Mouse (Mus musculus): ENCODE measurements around the gene Kmt5a. TPM values are rescaled to one million over a fixed set of nuclear protein-coding genes. Genes with fewer than 3 reads are reported as not detected.
"Not testable (repeated sequence)": the region's sequence is repeated elsewhere in the genome, so short reads cannot be mapped to it uniquely, and the experiment has no call there.

Gene Kmt5a
- total RNA-seq, 1 experiment from 2014 or later: 78.3 TPM

DNA sequence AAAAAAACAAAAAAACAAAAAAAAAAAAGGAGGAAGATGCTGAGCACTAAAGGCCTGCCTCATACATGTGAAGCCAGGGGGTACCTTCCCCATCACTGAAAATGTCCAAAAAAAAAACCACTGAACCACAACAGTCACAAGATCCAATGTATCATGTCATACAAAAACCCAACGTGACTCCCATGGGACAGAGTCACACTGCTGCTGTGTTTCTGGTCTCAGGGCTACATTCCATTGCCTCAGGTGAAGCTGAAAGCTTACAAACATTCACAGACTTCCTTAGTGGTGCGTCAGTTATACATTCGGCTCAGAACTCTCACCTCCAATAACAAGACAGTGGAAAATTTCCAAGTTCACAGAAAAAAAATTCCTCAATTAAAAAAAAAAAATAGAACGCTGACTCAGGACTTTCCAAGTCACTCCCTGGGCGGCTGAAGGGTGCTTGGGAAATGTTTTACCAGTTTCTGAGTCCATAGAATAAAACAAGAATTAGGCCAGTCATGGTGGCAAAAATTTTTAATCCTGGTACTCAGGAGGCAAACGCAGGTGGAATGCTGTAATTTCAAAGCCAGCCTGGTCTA, 31.0 kb downstream of the Kmt5a start:
- ATAC-seq (replicated peaks; ENCODE audit: insufficient number of reproducible peaks, low FRiP score, low TSS enrichment, poor library complexity, severe bottlenecking): no peak

DNA sequence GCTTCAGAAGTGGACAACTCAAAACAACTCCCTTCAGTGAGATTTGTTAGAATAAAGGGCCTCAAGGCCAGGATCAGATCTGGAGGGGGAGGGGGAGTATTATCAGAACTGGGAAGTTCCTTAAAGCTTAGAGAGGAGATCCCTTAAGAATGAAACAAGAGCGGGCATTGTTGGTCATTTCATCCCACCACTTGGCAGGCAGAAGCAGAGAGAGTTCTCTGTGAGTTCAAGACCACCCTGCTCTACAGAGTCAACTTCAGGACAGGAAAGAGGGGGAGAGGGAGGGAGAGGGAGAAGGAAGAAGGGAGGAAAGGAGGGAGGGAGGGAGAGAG, 39.1 kb downstream of the Kmt5a start:
- no peak for ATAC-seq (replicated peaks; ENCODE audit: insufficient number of reproducible peaks, low FRiP score, low TSS enrichment, poor library complexity, severe bottlenecking)

DNA sequence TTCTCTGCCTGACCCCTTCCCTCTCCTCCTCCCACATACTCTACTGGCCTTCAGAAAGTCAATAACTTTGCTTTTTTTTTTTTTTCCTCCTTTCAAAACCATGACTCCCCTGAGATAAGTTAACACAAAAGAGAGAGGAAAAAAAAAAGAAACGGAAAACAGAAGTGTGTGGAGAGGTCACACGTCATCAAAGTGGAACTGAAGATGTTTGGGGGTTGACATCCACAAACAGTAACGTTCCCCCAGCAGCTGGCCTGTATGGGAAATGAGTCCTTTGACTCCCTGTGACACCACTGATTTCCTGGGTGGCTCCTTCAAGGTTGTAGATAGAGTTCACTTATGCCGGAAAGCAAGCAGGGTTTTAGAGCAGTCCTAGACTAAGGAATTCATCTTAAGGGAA, 40.4 kb downstream of the Kmt5a start:
- ATAC-seq (replicated peaks; ENCODE audit: insufficient number of reproducible peaks, low FRiP score, low TSS enrichment, poor library complexity, severe bottlenecking): peak; percentile 37

DNA sequence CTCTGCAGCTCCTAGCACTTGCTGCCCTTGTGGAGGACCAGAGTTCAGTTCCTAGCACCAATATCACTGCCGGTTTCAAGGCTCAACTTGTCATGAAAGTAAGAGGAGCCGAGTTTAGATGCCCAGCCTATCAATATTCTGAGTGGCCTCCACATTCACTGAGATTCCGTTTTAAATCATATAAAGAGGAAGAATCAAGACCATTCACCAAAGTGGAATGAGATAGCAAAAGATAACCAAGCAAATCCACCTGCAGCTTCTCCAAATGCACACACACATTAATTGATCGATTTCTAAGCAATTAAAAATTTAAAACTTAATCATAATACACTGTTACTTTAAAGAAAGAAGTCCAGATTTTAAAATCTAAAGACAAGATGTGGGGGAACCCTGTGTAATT, 42.0 kb downstream of the Kmt5a start:
- no peak for ATAC-seq (replicated peaks; ENCODE audit: insufficient number of reproducible peaks, low FRiP score, low TSS enrichment, poor library complexity, severe bottlenecking)

DNA sequence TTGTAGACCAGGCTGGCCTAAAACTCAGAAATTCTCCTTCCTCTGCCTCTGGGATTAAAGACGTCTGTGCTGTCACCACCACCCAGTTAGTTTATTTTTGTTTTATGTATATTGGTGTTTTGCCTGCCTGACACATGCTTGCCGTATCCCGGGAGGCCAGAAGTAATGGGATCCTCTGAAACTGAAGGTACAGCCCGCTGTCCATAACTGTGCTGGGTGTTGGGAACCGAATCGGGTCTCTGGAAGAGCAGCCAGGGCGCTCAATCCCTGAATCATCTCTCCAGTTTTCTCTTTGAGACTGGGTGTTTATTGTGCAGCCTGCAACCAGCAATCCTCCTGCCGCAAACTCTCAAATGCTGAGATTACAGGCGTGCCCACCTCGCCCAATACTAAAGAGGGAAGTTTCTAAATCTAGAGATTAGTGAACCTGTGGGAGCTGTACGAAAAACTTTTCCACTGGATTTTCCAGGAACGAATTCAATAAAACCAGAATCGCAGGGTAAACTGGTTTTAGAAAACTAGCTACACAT, 42.8 kb downstream of the Kmt5a start:
- no peak for ATAC-seq (replicated peaks; ENCODE audit: insufficient number of reproducible peaks, low FRiP score, low TSS enrichment, poor library complexity, severe bottlenecking)

DNA sequence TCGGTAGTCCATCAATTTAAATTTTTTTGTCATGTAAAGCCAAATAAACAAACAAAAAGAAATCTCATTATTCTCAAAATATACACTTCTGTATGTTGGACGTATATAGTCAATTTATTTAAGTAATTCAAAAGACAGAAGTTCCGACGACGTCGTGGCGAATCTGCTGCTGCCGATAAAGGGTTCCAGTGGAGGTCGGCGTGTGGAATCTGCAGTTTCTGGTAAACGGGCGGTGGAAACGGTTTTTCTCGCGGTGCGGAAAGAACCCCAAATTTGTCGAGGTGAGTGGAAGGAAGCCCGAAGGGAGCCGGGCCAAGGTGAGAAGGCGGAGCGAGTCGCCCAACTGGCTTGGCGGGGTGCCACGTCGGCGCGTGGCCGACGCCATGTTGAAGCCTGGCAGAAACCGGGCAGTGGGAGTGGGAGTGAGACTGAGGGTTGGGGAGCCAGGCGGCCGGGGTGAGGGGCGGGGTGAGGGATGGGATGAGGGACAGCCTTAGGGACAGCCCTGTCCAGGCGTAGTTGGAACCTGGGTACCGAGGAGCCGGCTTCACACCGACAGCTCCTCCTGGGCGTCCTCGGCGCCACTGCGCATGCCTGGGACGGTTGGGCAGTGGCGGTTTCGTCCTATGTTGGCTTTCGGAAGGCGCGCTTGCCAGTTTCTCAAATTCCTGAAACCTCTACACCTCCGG, 43.4 kb downstream of the Kmt5a start, which contains the start of gene Snrnp35:
Snrnp35 (plus strand) TSS at position 169 of the 689 bp plus-strand sequence.
- peak; percentile 64 for ATAC-seq (replicated peaks; ENCODE audit: insufficient number of reproducible peaks, low FRiP score, low TSS enrichment, poor library complexity, severe bottlenecking)

DNA sequence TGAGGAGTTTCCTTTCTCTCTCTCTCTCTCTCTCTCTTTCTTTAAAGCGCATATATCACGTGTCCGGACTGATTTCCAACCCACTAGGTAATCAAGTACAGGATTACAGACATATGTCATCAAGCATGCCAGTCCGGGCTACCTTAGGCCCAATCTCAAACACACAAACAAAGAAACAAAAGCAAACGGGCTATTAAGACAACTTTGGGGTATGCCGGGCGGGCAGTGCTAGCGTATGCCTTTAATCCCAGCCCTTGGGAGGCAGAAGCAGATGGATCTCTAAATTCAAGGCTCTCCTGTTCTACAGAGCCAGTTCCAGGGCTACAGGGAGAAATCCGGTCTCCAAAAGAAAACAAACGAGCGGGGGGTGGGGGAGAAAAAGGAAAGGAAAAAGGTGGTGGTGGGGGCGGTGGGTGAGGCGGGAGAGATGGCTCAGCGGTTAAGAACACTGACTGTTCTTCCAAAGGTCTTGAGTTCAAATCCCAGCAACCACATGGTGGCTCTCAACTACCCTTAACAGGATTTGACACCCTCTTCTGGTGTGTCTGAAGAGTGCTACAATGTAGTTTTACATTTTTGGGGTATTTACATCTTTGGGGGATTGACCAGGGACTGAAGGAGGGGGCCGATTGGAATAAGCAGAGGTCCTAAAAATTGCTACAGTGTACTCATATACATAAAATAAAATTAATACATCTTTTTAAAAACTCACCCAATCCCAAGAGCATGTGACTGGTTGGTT, 44.1 kb downstream of the Kmt5a start:
- ATAC-seq (replicated peaks; ENCODE audit: insufficient number of reproducible peaks, low FRiP score, low TSS enrichment, poor library complexity, severe bottlenecking): no peak

DNA sequence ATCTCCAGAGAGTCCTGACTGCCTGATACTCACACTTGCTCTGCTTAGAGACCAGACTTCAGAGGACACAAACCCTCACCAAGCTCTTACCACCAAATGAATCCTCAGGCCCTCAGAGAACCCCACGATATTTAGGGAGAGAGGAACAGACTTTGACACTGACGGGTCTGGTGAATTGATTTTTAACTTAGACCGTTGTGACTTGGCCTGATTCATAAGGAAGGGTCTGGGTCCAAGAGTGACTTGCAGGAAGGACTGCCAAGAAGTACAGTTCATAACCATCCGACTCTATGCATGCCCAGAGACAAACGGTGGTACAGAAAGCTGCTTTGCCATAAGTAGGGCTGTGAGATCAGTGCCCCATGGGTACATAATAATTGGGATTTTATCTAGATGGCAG, 45.9 kb downstream of the Kmt5a start:
- no peak for ATAC-seq (replicated peaks; ENCODE audit: insufficient number of reproducible peaks, low FRiP score, low TSS enrichment, poor library complexity, severe bottlenecking)

DNA sequence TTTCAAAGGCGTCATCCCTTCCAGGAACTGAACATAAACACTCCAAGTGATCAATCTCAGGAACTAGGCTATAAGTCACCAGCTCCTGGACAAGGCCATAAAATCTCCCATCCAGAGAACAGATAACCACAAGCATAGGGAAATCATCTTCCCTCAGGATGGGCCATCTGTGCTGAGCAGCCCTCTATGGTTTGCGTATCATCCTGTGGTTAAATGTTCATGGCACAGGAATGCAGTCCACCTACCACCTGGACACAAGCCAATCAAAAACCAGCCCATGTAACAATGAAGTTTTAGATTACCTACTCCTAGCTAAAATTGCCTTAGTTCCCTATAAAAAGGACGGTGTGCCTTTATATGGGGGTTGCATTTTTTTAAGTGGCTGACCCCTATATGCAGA, 49.2 kb downstream of the Kmt5a start:
- ATAC-seq (replicated peaks; ENCODE audit: insufficient number of reproducible peaks, low FRiP score, low TSS enrichment, poor library complexity, severe bottlenecking): no peak

DNA sequence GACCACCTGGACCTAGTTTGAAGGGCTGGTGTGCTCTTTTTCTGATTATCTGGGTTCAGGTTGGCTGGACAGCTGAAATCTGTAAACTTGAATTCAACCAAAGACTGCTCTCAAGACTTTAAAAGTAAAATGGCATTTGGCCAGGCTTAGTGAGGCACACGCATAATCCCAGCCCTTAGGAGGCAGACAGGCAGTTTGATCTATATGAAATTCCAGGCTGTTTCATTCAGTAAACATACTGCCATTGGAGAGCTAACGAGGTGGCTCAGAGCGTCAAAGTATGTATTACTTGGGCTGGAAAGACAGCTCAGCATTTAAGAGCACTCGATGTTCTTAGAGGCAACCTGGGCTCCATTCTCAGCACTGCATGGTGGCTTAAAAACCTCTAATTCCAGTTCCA, 52.0 kb downstream of the Kmt5a start:
- no peak for ATAC-seq (replicated peaks; ENCODE audit: insufficient number of reproducible peaks, low FRiP score, low TSS enrichment, poor library complexity, severe bottlenecking)

DNA sequence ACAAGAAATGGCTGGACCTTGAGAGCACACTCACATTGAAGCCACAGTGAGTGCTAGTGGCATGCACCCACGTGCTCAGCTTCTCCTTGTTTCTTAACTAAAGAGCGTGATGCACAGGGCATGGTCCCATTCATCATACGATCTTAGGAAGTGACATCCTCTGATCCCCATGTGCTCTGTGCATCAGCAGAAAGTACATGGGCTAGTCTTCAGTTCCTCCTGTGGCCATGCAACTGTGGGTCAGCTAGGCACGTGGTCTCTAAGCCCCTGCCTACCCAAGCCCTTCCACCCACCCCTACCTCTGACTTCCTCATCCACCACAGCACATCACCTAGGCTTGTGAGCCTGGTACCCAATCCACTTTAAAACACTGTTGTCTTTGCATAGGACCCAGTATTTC, 52.9 kb downstream of the Kmt5a start:
- ATAC-seq (replicated peaks; ENCODE audit: insufficient number of reproducible peaks, low FRiP score, low TSS enrichment, poor library complexity, severe bottlenecking): peak; percentile 60

DNA sequence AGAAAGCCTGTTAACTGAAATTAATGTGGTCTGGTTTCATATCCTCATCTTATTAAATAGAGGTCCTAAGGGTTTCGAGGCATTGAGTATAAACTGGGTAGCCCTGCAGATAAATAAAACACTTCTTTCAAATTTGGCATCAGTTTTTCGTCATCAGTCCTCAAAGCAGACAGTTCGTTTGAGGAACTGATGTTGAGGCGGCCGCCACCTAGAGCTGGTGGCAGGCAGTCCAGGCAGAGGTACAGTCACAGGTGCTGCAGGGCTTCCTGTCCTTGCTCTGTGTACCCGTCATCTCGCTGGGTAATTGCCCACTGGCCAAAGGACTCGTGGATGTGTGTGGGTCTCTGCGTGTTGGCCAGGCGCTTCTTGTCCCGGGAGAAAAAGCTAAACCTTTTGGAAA, 53.7 kb downstream of the Kmt5a start:
- peak; percentile 54 for ATAC-seq (replicated peaks; ENCODE audit: insufficient number of reproducible peaks, low FRiP score, low TSS enrichment, poor library complexity, severe bottlenecking)

DNA sequence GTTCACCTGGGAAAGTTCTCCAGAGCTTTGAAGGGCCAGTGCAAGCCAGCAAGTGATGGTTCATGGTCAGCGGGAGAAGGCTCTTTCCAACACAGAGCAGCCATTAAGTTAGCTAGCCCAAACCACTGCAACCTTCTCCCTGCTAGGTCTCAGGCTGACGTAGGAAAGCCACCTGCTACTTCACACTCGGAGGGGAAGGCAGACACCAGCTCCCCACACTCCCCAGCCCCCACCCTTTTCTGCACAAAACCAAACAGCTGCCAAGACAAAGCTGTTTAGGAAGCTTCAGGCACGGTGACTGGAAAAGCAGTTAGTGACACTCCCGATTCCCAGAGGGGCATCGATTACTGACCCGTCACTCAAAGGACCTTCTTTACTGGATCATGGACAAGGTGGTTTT, 55.8 kb downstream of the Kmt5a start:
- ATAC-seq (replicated peaks; ENCODE audit: insufficient number of reproducible peaks, low FRiP score, low TSS enrichment, poor library complexity, severe bottlenecking): no peak

DNA sequence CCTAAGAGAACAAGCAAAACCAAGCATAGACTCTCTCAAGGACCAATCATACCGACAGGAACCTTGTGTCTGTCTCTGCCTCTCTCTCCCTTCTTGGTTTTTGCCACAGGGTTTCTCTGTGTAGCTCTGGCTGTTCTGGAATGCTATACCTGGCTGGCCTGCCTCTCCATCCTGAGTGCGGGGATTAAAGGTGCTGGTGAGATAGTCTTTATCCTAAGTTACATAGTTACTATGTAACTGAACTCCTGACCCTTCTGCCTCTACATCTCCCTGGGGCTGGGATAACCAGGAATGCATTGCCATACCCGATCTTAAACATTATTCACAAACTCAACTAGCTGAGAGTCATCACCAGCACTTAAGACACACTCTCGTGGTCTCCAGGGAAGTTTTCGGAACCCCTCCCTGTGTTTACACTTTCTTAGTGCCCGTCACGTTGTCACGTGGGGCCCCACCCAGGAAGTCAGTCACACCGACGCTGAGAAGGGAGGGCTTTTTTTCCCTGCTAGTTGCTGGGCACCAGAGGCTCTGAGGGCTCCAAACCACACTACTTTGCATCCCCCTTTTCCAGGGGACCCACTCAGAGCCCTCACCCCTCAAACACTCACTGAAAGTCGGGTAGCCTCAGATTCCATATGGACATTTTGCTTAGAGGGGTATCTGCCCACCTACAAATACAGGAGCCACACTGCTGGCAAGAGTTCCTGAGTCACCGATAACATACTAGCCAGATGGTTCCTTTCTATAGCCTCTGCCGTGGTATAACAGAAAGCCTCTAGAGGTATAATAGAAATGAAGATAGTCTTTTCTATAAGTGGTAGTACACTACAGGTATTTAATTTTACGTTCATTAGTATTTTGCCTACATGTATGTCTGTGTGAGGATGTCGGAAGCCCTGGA, 57.1 kb downstream of the Kmt5a start:
- peak; percentile 63 for ATAC-seq (replicated peaks; ENCODE audit: insufficient number of reproducible peaks, low FRiP score, low TSS enrichment, poor library complexity, severe bottlenecking)

DNA sequence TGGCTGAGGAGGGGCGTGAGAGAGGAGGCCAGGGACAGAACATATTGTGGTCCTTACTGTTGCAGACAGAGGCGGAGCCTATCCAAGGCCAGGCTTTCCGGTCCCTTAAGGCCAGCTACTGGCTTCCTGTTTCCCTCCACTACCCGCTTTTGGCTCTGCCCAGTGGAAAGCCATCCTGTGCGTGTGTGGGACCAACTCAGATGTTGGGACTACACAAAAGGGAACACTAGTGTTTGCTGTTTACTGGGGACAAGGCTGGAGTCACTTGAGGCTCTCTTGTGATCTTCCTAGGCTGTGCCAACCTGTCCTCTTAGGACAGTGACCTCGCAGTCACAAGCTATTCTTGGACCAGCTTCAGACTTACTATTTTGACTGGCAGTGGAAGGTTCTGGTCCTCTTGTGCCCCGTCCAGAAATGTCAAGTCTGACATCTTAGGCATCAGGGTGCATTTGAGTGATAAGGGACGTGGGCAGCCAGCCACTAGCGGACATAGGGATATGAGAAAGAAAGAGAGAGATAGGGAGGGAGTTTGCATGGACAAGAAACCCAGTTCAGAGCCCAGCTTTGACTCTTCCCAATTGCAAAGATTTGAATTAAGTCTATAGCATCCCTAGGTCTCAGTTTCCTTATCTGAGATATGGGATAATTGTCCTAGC, 58.6 kb downstream of the Kmt5a start:
- peak; percentile 72 for ATAC-seq (replicated peaks; ENCODE audit: insufficient number of reproducible peaks, low FRiP score, low TSS enrichment, poor library complexity, severe bottlenecking)

DNA sequence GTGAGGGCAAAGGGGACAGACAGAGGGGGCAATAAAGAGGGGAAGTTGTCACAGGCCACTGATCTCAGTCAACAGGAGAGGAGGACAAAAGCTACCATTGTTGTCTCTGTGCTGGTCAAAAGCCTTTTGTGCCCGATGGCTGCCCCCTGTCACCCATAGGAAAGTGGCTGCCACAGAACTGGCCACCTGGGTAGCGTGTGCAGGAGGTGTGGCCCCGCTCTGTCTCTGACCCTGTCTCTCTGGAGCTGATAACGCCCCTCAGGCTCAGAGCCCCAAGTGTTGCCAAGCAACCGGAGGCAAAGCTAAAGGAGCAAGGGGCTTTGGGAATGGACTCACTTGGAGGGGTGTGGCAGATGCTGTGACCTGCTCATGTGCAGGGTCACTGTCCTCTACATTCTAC, 59.3 kb downstream of the Kmt5a start:
- no peak for ATAC-seq (replicated peaks; ENCODE audit: insufficient number of reproducible peaks, low FRiP score, low TSS enrichment, poor library complexity, severe bottlenecking)

DNA sequence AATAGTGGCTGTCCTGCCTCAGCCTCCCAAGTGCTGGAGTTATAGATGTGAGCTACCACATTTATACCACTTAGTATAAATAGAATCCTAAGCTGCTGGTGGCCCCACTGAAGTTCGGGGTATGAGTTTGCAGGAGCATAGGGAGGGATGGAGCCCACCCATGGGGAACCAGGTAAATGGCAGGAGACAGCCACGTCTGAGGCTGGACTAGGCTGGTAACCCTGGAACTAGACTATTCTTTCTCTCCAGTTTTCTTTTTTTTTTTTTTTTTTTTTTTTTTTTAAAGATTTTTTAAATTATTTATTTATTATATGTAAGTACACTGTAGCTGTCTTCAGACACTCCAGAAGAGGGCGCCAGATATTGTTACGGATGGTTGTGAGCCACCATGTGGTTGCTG, 60.3 kb downstream of the Kmt5a start:
- not testable (repeated sequence) for ATAC-seq (replicated peaks; ENCODE audit: insufficient number of reproducible peaks, low FRiP score, low TSS enrichment, poor library complexity, severe bottlenecking)

DNA sequence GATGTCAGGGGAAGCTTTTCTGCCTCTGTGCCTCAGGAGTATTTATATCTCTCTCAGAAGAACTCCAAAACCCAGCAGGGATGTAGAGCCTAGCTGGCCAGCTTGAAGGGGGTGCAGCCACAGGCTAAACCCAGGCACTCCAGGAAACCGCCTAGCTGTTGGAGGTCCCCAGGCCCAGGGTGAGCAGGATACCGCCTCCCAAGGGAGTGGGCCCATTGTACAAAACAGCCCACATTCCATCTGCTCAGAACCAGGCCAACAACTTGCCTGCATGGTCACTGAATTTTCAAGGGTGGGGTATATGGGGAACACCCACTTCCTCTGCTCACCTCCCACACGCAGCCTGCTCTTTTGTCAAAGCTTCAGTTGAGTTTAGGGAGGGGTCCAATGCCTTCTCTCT, 60.8 kb downstream of the Kmt5a start:
- no peak for ATAC-seq (replicated peaks; ENCODE audit: insufficient number of reproducible peaks, low FRiP score, low TSS enrichment, poor library complexity, severe bottlenecking)

Measured in monocyte, adult 5-6 weeks (primary cell).